Mouse (Mus musculus): ENCODE results near the gene Itga6. TPM values are rescaled to one million over a fixed set of nuclear protein-coding genes. Genes with fewer than 3 reads are reported as not detected.
A peak's percentile ranks its signal among the peaks of the same experiment; 100 is the strongest.

Itga6 gene
- polyA plus RNA-seq, 1 experiment from 2014 or later: 78.2 TPM

GRCm38 (mm10) chr2:71888437-71888836 lies 143.0 kb downstream of the Itga6 start:
- Histone ChIP-seq H3K36me3 (ENCODE audit: insufficient read depth, low read length) (0 out of 2 replicates have a peak, but pooled peaks cover 4% of the 10 kb centered on the region), H3K27ac (ENCODE audit: low read length) (no peak overlapping the region), H3K9me3 (ENCODE audit: low read length) (no peaks in the 10 kb centered on the region), H3K4me2 (replicated peaks; ENCODE audit: low read depth, low read length) (no peak overlapping the region), H3K27me3 (replicated peaks; ENCODE audit: insufficient read depth, low read length) (no peaks in the 10 kb centered on the region), H3K9ac (replicated peaks; ENCODE audit: low read depth) (no peak overlapping the region), H3K4me1 (ENCODE audit: insufficient read depth, low read depth, low read length) (no peaks in the 10 kb centered on the region), H3K4me3 (ENCODE audit: low read depth, low read length) (no peak overlapping the region)
- DNase-seq (ENCODE audit: low spot score) (no peak), ATAC-seq (no peak)
- peak; percentile 31 for TF ChIP-seq CTCF (IDR thresholded peaks at IDR 0.05)
- no peak for TF ChIP-seq EP300 (IDR thresholded peaks at IDR 0.05)
- WGBS: 73% methylated on average over 4 of the region's 4 CpGs

- ATAC-seq: no peak
- no peak overlapping the region for H3K27ac ChIP-seq (ENCODE audit: low read length)
- WGBS: 95% methylated on average over 2 of the region's 2 CpGs
- no peaks in the 10 kb centered on the region for H3K27me3 ChIP-seq (replicated peaks; ENCODE audit: insufficient read depth, low read length)
- no peak for DNase-seq (ENCODE audit: low spot score)
- no peak for TF ChIP-seq EP300 (IDR thresholded peaks at IDR 0.05)
- no peak for TF ChIP-seq CTCF (IDR thresholded peaks at IDR 0.05)
- 0 out of 2 replicates have a peak, but pooled peaks cover 4% of the 10 kb centered on the region for H3K36me3 ChIP-seq (ENCODE audit: insufficient read depth, low read length)
- H3K4me2 ChIP-seq (replicated peaks; ENCODE audit: low read depth, low read length): no peak overlapping the region
- no peaks in the 10 kb centered on the region for H3K4me1 ChIP-seq (ENCODE audit: insufficient read depth, low read depth, low read length)
- H3K9ac ChIP-seq (replicated peaks; ENCODE audit: low read depth): no peak overlapping the region
- H3K4me3 ChIP-seq (ENCODE audit: low read depth, low read length): no peak overlapping the region
- no peaks in the 10 kb centered on the region for H3K9me3 ChIP-seq (ENCODE audit: low read length)
Observed at GRCm38 (mm10) chr2:71891536-71891935, 146.1 kb downstream of the Itga6 start.

GRCm38 (mm10) chr2:71892741-71893349 lies 147.4 kb downstream of the Itga6 start:
- no peak overlapping the region for H3K4me2 ChIP-seq (replicated peaks; ENCODE audit: low read depth, low read length)
- 0 out of 2 replicates have a peak, but pooled peaks cover 4% of the 10 kb centered on the region for H3K36me3 ChIP-seq (ENCODE audit: insufficient read depth, low read length)
- 71% methylated on average over 7 of the region's 7 CpGs for WGBS
- ATAC-seq: peak; percentile 62
- H3K27ac ChIP-seq (ENCODE audit: low read length): no peak overlapping the region
- TF ChIP-seq CTCF (IDR thresholded peaks at IDR 0.05) (no peak), EP300 (IDR thresholded peaks at IDR 0.05) (no peak)
- DNase-seq (ENCODE audit: low spot score): peak; percentile 21
- no peaks in the 10 kb centered on the region for H3K4me1 ChIP-seq (ENCODE audit: insufficient read depth, low read depth, low read length)
- no peaks in the 10 kb centered on the region for H3K27me3 ChIP-seq (replicated peaks; ENCODE audit: insufficient read depth, low read length)
- H3K9me3 ChIP-seq (ENCODE audit: low read length): no peaks in the 10 kb centered on the region
- H3K9ac ChIP-seq (replicated peaks; ENCODE audit: low read depth): no peak overlapping the region
- no peak overlapping the region for H3K4me3 ChIP-seq (ENCODE audit: low read depth, low read length)

GRCm38 (mm10) chr2:71895596-71896286 lies 150.3 kb downstream of the Itga6 start:
- H3K36me3 ChIP-seq (ENCODE audit: insufficient read depth, low read length): 0 out of 2 replicates have a peak, but pooled peaks cover 7% of the 10 kb centered on the region
- TF ChIP-seq EP300 (IDR thresholded peaks at IDR 0.05) (no peak), CTCF (IDR thresholded peaks at IDR 0.05) (no peak)

GRCm38 (mm10) chr2:71897420-71897819 lies 152.0 kb downstream of the Itga6 start:
- Histone ChIP-seq H3K27me3 (replicated peaks; ENCODE audit: insufficient read depth, low read length) (no peaks in the 10 kb centered on the region), H3K4me2 (replicated peaks; ENCODE audit: low read depth, low read length) (no peak overlapping the region), H3K36me3 (ENCODE audit: insufficient read depth, low read length) (0 out of 2 replicates have a peak, but pooled peaks cover 8% of the 10 kb centered on the region), H3K4me3 (ENCODE audit: low read depth, low read length) (no peak overlapping the region), H3K27ac (ENCODE audit: low read length) (no peak overlapping the region), H3K9ac (replicated peaks; ENCODE audit: low read depth) (no peak overlapping the region), H3K9me3 (ENCODE audit: low read length) (no peaks in the 10 kb centered on the region), H3K4me1 (ENCODE audit: insufficient read depth, low read depth, low read length) (no peaks in the 10 kb centered on the region)
- TF ChIP-seq CTCF (IDR thresholded peaks at IDR 0.05) (no peak), EP300 (IDR thresholded peaks at IDR 0.05) (no peak)
- DNase-seq (ENCODE audit: low spot score): no peak
- ATAC-seq: no peak
- 92% methylated on average over 12 of the region's 12 CpGs for WGBS

More at GRCm38 (mm10) chr2:71895596-71896286, 150.3 kb downstream of the Itga6 start:
- ATAC-seq (peak; percentile 58), DNase-seq (ENCODE audit: low spot score) (peak; percentile 53)
- Histone ChIP-seq H3K9me3 (ENCODE audit: low read length) (no peaks in the 10 kb centered on the region), H3K27me3 (replicated peaks; ENCODE audit: insufficient read depth, low read length) (no peaks in the 10 kb centered on the region), H3K27ac (ENCODE audit: low read length) (no peak overlapping the region), H3K4me2 (replicated peaks; ENCODE audit: low read depth, low read length) (no peak overlapping the region), H3K4me3 (ENCODE audit: low read depth, low read length) (no peak overlapping the region), H3K9ac (replicated peaks; ENCODE audit: low read depth) (no peak overlapping the region), H3K4me1 (ENCODE audit: insufficient read depth, low read depth, low read length) (no peaks in the 10 kb centered on the region)
- WGBS: 73% methylated on average over 13 of the region's 13 CpGs

GRCm38 (mm10) chr2:71898335-71898856 lies 153.0 kb downstream of the Itga6 start:
- H3K4me1 ChIP-seq (ENCODE audit: insufficient read depth, low read depth, low read length): no peaks in the 10 kb centered on the region
- 55% methylated on average over 8 of the region's 8 CpGs for WGBS
- TF ChIP-seq EP300 (IDR thresholded peaks at IDR 0.05) (no peak), CTCF (IDR thresholded peaks at IDR 0.05) (peak; percentile 82)
- H3K27ac ChIP-seq (ENCODE audit: low read length): no peak overlapping the region
- DNase-seq (ENCODE audit: low spot score) (peak; percentile 73), ATAC-seq (no peak)
- no peak overlapping the region for H3K9ac ChIP-seq (replicated peaks; ENCODE audit: low read depth)
- no peak overlapping the region for H3K4me2 ChIP-seq (replicated peaks; ENCODE audit: low read depth, low read length)
- no peaks in the 10 kb centered on the region for H3K27me3 ChIP-seq (replicated peaks; ENCODE audit: insufficient read depth, low read length)
- no peak overlapping the region for H3K4me3 ChIP-seq (ENCODE audit: low read depth, low read length)
- H3K36me3 ChIP-seq (ENCODE audit: insufficient read depth, low read length): 0 out of 2 replicates have a peak, but pooled peaks cover 4% of the 10 kb centered on the region
- no peaks in the 10 kb centered on the region for H3K9me3 ChIP-seq (ENCODE audit: low read length)

Data from lung, postnatal 0 days (tissue).